Mouse (Mus musculus) gastrocnemius, adult 8-10 months (tissue): Measurements from ENCODE around the gene Mtch2. TPM values are rescaled to one million over a fixed set of nuclear protein-coding genes. Genes with fewer than 3 reads are reported as not detected.
"Not testable (repeated sequence)": the region's sequence is repeated elsewhere in the genome, so short reads cannot be mapped to it uniquely, and the experiment has no call there.

ENCODE experiments used
- DNase-seq, 2 experiments: peaks; one replicate each; pipeline ENCODE4 v3.0.0; 2022; ENCODE audit warnings: low spot score in 2 of 2
- total RNA-seq, 4 experiments: library from RNA; stranded (reverse); gene quantifications; 2 replicates each; pipeline ENCODE4 v1.2.4; 2022

Gene Mtch2
- total RNA-seq, 4 experiments from 2014 or later: 151 to 157 (median 154) TPM

GRCm38 (mm10) chr2:90861486-90861885 lies 14.5 kb downstream of the Mtch2 start:
- no peak for DNase-seq

- DNase-seq: no peak
These were observed 17.2 kb downstream of the Mtch2 start for GRCm38 (mm10) chr2:90864184-90864583.

- peak; percentile 59 to 71 for DNase-seq
These were observed 19.6 kb downstream of the Mtch2 start for GRCm38 (mm10) chr2:90866524-90866923.

- peak in 1 of 2 experiments; percentile 14 for DNase-seq
These were observed 23.2 kb downstream of the Mtch2 start for GRCm38 (mm10) chr2:90870136-90870601.

GRCm38 (mm10) chr2:90871180-90871961 lies 24.4 kb downstream of the Mtch2 start:
- peak; percentile 60 to 74 for DNase-seq

GRCm38 (mm10) chr2:90874025-90874424 lies 27.1 kb downstream of the Mtch2 start:
- peak; percentile 14 to 22 for DNase-seq

GRCm38 (mm10) chr2:90875239-90875638 lies 28.3 kb downstream of the Mtch2 start:
- no peak for DNase-seq

GRCm38 (mm10) chr2:90877584-90878259 lies 30.8 kb downstream of the Mtch2 start:
- no peak for DNase-seq

GRCm38 (mm10) chr2:90879419-90879818 lies 32.5 kb downstream of the Mtch2 start:
- no peak for DNase-seq

GRCm38 (mm10) chr2:90880144-90880785 lies 33.3 kb downstream of the Mtch2 start:
- no peak for DNase-seq

- DNase-seq: no peak
These were observed 34.9 kb downstream of the Mtch2 start for GRCm38 (mm10) chr2:90881824-90882223.

- no peak for DNase-seq
These were observed 38.5 kb downstream of the Mtch2 start, which contains the start of gene C1qtnf4 for GRCm38 (mm10) chr2:90885218-90886041. C1qtnf4 (plus strand) TSS chr2:90885860.

GRCm38 (mm10) chr2:90886436-90886835 lies 39.5 kb downstream of the Mtch2 start:
- no peak for DNase-seq

- DNase-seq: no peak
These were observed 40.7 kb downstream of the Mtch2 start for GRCm38 (mm10) chr2:90887627-90888026.

GRCm38 (mm10) chr2:90889550-90890548 lies 42.9 kb downstream of the Mtch2 start:
- DNase-seq: peak; percentile 19 to 47

GRCm38 (mm10) chr2:90893673-90894298 lies 46.8 kb downstream of the Mtch2 start:
- DNase-seq: no peak

GRCm38 (mm10) chr2:90894299-90894677 lies 47.3 kb downstream of the Mtch2 start:
- DNase-seq: not testable (repeated sequence)

GRCm38 (mm10) chr2:90903398-90903797 lies 56.4 kb downstream of the Mtch2 start:
- no peak for DNase-seq

GRCm38 (mm10) chr2:90904076-90904855 lies 57.3 kb downstream of the Mtch2 start, which contains the start of the genes Kbtbd4 and Ndufs3:
Kbtbd4 (plus strand) TSS chr2:90904740.
Ndufs3 (minus strand) TSS chr2:90904827.
- DNase-seq: peak; percentile 72 to 75
